Mouse (Mus musculus) right cerebral cortex, postnatal 4 days (tissue): ENCODE data around the gene Prdm16.

ENCODE experiments used
- DNase-seq: peaks from one replicate; pipeline ENCODE4 v3.0.0-alpha.2; 2022

Prdm16 gene

DNA sequence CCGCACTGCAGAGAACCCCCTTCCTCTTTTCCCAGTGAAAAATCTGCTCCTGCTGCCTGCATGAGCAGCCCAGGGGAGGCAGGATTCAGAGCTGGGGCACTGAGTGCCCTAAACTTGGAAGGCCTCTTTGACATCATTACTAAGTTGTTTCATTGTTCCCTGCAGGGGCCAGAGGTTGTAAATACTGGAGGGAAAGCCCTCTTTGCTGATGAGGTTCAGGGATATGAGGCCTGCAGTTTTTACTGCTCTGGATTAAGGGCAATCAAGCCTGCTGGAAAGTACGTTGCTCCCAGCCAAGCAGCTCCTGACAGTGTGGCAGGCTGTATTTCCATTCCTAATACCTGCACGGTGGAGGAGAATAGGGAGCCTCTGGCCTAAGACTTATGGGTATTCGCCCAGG, 221.8 kb downstream of the Prdm16 start:
- DNase-seq, result no peak

DNA sequence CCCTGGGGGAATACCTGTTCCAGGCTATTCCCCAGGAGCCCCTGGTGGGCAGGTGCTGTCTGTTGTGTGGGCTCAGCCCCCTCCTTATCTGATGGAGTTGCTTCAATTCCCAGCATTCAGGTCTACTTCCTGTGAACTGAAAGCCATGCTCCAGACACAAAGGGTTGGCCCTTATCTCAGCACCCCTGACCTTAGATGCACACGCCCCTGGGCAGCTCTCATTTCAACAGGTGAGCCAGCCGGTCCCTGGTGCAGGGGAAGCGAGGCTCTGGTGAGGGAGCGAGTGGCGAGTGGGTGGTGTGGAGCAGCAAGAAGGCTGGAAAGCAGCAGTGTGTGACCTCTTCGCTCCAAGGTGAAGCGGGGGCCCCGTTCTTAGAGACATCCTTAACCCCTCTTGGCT, 226.1 kb downstream of the Prdm16 start:
- DNase-seq, result no peak

DNA sequence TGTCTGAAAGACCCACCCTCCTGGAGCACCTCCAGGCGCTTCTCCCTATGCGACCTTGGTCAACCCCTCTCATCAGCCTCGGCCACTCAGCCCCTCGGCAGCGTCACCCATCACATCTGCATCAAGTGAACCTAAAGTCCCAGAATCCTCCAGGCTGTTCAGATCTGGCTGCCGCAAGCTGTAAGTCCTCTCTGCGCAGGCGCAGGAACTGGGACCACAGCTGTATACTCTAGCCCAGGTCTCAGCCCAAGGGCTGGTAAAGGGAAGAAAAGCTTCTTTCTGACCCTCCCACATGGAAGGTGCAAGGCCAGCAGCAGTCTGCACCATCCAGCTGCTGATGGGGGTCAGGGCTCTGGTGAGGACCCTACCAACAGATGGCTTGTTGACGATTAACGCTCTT, 226.8 kb downstream of the Prdm16 start:
- DNase-seq, result peak; percentile 47

DNA sequence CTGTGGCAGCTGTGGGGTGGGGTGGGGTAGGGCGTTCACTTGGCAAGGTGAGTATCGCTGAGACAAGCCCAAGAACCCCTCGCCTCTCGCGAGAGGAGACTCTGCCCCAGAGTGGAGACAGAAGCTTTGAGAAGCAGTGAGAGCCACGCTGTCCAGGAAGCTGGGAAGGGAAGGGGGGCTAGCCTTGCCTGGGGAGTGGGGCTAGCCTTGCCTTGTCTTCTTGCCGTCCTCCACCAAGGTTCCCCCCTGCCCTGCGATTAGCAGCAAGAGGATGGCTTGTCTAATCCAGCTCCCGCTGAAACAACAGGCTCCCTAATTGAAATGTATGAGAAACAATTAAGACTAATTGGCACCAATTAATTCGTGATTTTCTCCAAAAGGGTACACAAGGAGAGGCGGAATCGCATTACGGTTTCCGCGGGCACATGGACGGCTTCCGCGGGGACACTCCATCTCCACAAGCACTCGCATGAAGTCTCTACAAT, 227.4 kb downstream of the Prdm16 start:
- no peak for DNase-seq

DNA sequence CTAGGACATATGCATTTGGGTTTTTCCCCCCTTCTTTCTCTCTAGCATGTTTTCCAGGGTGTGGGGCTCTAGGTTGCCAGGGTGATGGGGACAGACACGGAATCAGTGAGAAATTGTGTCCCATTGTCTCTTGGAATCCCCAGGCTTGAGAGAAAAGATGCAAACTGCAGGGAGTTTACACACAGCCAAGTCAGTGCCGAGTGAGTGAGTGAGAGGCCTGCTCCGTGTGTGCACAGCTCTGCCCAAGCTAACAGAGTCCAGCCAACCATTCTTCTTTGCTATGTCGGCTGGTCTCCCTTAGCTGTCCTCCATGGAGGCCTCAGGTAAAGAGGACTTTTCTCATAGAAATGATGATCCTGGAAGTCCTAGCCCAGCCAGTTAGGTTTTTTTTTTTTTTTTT, 233.7 kb downstream of the Prdm16 start:
- DNase-seq, result no peak

GRCm38 (mm10) chr4:154401982-154402932, 234.4 kb downstream of the Prdm16 start:
- DNase-seq, result no peak

DNA sequence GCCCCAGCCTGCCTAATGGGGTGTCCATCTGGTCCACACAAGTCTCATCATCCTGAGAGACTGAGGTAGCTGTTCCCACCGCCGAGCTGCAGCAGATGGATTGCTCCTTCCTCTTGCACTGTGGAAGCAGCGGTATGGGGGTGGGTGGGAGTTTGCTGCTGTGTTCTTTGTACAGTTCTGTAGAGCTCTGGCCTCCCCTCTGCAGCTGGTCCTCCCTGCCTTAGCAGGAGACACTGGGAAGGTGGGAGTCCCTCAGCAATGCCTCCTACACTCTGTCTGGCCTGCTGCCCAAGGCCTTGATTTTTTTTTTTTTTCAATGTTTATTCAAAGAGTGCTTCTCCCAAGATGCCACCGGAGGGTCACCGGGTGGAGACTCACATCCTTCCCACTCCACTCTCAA, 235.3 kb downstream of the Prdm16 start:
- no peak for DNase-seq

- DNase-seq, result no peak
Observed at GRCm38 (mm10) chr4:154400256-154401171, 236.2 kb downstream of the Prdm16 start.

GRCm38 (mm10) chr4:154399634-154400033, 237.0 kb downstream of the Prdm16 start:
- DNase-seq, result no peak

DNA sequence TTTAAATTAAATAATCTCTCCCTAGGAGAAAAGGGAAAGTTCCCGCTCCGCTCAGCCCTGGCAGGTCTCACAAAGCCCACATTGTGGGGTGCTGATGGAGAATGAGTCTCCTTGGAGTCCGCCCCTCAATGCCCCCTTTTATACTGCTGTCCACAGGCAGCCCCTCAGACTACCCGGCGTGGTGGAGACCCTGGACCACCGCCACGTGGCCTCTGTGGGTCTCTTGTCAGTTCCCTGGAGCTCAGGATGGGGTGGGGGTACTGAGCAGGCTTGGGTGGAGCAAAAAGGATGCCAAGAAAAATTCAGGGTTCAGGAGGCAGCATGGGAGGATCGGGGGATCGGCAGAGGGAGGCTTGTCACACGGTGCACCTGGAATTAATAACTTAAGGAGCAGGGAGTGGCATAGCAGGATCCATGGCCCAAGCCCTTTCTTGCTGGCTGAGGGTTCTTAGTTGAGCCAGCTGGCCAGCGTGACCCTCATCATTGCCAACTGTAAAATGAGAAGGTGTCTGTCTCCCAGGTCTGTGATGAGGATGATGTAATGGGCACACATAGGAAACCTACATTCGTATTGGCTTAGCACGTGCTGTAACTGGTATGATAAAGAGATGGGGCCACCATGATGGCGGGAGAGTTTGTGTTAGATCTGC, 239.9 kb downstream of the Prdm16 start:
- DNase-seq, result peak; percentile 46

- no peak for DNase-seq
Observed at GRCm38 (mm10) chr4:154394123-154394722, 242.4 kb downstream of the Prdm16 start.

DNA sequence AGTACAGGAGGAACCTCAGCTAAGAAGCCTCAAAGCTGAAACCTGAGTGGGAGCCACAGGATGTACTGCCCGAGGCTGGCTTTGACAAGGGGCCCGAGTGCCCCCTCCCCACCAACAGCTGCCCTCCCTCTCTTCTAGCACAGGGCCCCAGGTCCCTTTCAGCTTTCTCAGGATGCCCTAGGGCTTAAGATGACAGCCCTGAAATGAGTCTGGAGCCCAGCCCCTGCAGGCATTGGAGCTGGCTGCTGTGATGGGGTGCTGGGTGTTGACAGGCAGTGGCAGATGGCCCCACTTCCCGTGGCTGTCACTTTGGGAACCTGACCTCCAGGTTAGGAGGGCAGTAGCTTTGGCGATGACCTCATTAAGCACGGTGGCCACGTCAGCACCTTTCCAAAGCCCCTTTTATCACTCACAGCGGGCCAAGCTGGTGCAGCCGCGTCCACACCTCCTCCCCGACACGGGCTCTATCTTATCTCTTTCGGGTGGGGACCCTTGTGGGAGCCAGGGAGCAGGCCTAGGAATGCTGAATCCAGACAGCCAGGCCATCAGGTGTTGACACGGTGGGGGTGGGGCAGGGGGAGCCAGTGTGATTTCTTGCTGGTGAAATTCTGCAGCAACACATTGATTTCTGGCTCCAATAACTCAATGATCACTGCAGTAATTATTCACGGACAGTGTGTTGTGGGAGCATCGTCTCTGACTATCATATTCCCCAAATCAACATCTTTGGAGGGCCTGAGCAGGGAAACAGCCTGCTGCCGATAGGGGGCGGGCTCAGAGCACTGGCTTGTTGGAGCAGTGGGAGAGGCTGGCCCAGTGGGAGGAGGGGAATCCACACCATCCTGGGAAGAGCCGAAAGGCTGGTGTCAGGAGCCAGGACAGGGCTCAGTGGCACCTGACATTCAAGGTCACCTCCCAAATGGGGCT, 243.2 kb downstream of the Prdm16 start:
- DNase-seq, result peak; percentile 56

DNA sequence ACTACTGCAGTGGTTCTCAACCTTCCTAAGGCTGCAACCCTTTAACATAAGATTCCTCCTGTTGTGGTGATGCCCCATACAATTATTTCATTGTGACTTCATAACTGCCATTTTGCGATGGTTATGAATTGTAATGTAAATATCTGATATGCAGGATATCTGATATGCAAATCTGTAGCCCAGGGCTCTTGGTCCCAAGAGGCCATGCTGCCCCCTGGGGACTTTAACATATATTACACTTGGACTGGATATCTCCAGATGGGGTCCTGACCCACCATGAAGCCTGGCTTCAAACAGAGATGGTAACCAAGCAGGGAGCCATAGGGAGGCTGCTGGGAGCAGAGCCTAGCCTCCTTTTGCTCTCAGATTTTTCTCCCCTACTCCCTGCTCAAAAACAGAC, 244.0 kb downstream of the Prdm16 start:
- no peak for DNase-seq

DNA sequence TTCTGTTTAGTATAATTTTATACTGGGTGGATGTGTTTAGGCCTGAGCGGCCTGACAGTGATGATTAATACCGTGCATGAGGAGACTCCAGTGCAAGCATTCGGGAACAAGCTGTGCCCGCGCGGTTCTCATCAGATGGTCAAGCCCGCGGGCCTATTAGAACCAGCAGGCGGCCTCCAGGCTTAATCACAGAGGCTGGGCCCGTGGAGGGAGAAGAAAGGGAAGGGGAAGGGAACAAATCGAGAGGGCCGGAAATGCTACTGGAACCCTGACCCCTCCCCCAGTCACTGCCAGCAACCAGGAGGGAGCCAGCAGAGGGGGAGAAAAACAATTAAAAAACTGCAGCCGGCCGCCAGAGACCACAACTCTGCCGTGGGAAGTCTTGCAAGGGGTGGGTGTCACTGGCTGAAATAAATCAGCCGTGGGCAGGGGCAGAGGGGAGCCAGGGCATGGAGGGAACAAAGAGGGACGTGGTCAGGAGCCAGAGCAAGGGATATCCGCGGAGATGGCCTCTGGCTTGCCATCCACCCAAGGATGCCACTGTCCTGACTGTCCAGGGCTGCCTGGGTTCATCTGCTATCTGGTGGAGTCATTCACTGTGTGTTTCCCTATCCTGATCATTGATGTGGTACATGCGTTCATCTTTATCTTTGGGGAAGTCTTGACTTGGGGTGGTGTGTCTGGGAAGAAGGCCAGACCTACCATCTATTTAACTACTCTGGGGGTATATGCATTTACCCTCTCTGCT, 246.2 kb downstream of the Prdm16 start:
- no peak for DNase-seq

- no peak for DNase-seq
Observed at GRCm38 (mm10) chr4:154389641-154390040, 247.0 kb downstream of the Prdm16 start.

- DNase-seq, result no peak
Observed at GRCm38 (mm10) chr4:154386810-154387209, 249.9 kb downstream of the Prdm16 start.

- no peak for DNase-seq
Observed at GRCm38 (mm10) chr4:154385918-154386317, 250.8 kb downstream of the Prdm16 start.

- no peak for DNase-seq
Observed at GRCm38 (mm10) chr4:154385208-154385607, 251.5 kb downstream of the Prdm16 start.

GRCm38 (mm10) chr4:154378876-154379275, 257.8 kb downstream of the Prdm16 start:
- no peak for DNase-seq

GRCm38 (mm10) chr4:154375939-154376625, 260.6 kb downstream of the Prdm16 start:
- DNase-seq, result no peak
